Mouse (Mus musculus) CH12.LX (cell line): ENCODE results near the gene Pde11a. TPM values are rescaled to one million over a fixed set of nuclear protein-coding genes. Genes with fewer than 3 reads are reported as not detected.
A peak's percentile ranks its signal among the peaks of the same experiment; 100 is the strongest.

Experiments
- DNase-seq: peaks from one replicate; pipeline ENCODE4 v3.0.0-alpha.2; 2013; ENCODE audit errors: extremely low read depth
- H3K27ac ChIP-seq: 2 replicates; pipeline ENCODE4 v1.5.1; 2012; ENCODE audit warnings: low read depth, mild to moderate bottlenecking, control low read depth, moderate library complexity; ENCODE audit not compliant: insufficient read depth
- H3K27me3 ChIP-seq: replicated peaks from 2 replicates; pipeline ENCODE3; 2012; ENCODE audit warnings: inconsistent platforms
- H3K36me3 ChIP-seq, 2 experiments: replicated peaks in 1 of 2; 2 replicates each; pipeline versions ENCODE3 to v1.6.1; 2012; ENCODE audit warnings: inconsistent platforms in 1 of 2, low read length in 1 of 2, mild to moderate bottlenecking in 1 of 2, mixed read lengths in 1 of 2, moderate library complexity in 1 of 2; ENCODE audit not compliant: control insufficient read depth in 1 of 2, insufficient read depth in 1 of 2
- H3K4me1 ChIP-seq, 2 experiments: 2 replicates each; pipeline ENCODE4 v1.6.1; 2012; ENCODE audit warnings: inconsistent platforms in 1 of 2, moderate library complexity in 1 of 2; ENCODE audit not compliant: insufficient read depth in 2 of 2, control insufficient read depth in 1 of 2
- H3K4me2 ChIP-seq: 2 replicates; pipeline ENCODE4 v1.6.1; 2012; ENCODE audit warnings: low read depth, mild to moderate bottlenecking, control low read depth; ENCODE audit not compliant: poor library complexity, insufficient read depth, severe bottlenecking
- H3K4me3 ChIP-seq, 3 experiments: fragments of 150-350 bp in 1 of 3; sonication (generic) in 1 of 3; replicated peaks in 1 of 3; 2 replicates each; pipeline versions ENCODE3 to v1.5.1; 2011 to 2012; ENCODE audit warnings: low read depth in 2 of 3, low read length in 2 of 3, mild to moderate bottlenecking in 2 of 3, moderate library complexity in 2 of 3, control low read depth in 1 of 3, improper control_type of control experiment in 1 of 3, inconsistent platforms in 1 of 3, mixed read lengths in 1 of 3; ENCODE audit not compliant: poor library complexity in 1 of 3
- H3K79me2 ChIP-seq: replicated peaks from 2 replicates; pipeline ENCODE4 v1.6.1; 2012; ENCODE audit warnings: mild to moderate bottlenecking, moderate library complexity; ENCODE audit not compliant: control insufficient read depth, poor library complexity, insufficient read depth, severe bottlenecking; ENCODE audit errors: extremely low read depth
- H3K9ac ChIP-seq: 2 replicates; pipeline ENCODE4 v1.6.1; 2012; ENCODE audit warnings: low read depth, mild to moderate bottlenecking, control low read depth, moderate library complexity; ENCODE audit not compliant: insufficient read depth
- H3K9me3 ChIP-seq: replicated peaks from 2 replicates; pipeline ENCODE3; 2012; ENCODE audit warnings: low read length, inconsistent platforms, mixed read lengths
- BHLHE40 ChIP-seq: IDR thresholded peaks from 2 replicates; pipeline ENCODE4 v1.6.1; 2011; ENCODE audit warnings: mild to moderate bottlenecking, low read depth, low read length, improper control_type of control experiment
- CTCF ChIP-seq, 2 experiments: IDR thresholded peaks in 1 of 2; conservative IDR thresholded peaks in 1 of 2; 2 replicates each; pipeline ENCODE4 v1.5.1; 2011 to 2012; ENCODE audit warnings: low read depth in 2 of 2, low read length in 2 of 2, improper control_type of control experiment in 1 of 2, inconsistent platforms in 1 of 2, mild to moderate bottlenecking in 1 of 2, moderate library complexity in 1 of 2
- E2F4 ChIP-seq: IDR thresholded peaks from 2 replicates; pipeline ENCODE4 v1.6.1; 2011; ENCODE audit warnings: low read depth, low read length, improper control_type of control experiment; ENCODE audit not compliant: insufficient replicate concordance
- EP300 ChIP-seq: IDR thresholded peaks from 2 replicates; pipeline ENCODE4 v1.6.1; 2011; ENCODE audit warnings: low read length, improper control_type of control experiment
- GABPA ChIP-seq: IDR thresholded peaks from 2 replicates; pipeline ENCODE4 v1.6.1; 2012; ENCODE audit warnings: low read depth, low read length, improper control_type of control experiment, inconsistent platforms; ENCODE audit not compliant: insufficient replicate concordance
- JUN ChIP-seq: IDR thresholded peaks from 2 replicates; pipeline ENCODE4 v1.6.1; 2011; ENCODE audit warnings: low read depth, mild to moderate bottlenecking, low read length, improper control_type of control experiment, moderate library complexity; ENCODE audit not compliant: insufficient read depth
- KAT2A ChIP-seq: IDR thresholded peaks from 2 replicates; pipeline ENCODE4 v1.6.1; 2012; ENCODE audit warnings: low read length, improper control_type of control experiment, inconsistent platforms; ENCODE audit not compliant: insufficient replicate concordance
- MXI1 ChIP-seq: IDR thresholded peaks from 2 replicates; pipeline ENCODE4 v1.6.1; 2011; ENCODE audit warnings: mild to moderate bottlenecking, low read depth, low read length, improper control_type of control experiment
- NELFE ChIP-seq: IDR thresholded peaks from 2 replicates; pipeline ENCODE4 v1.6.1; 2011; ENCODE audit warnings: low read depth, low read length, improper control_type of control experiment
- NRF1 ChIP-seq: IDR thresholded peaks from 2 replicates; pipeline ENCODE4 v1.6.1; 2014; ENCODE audit warnings: low read depth, mild to moderate bottlenecking, inconsistent platforms, low read length, improper control_type of control experiment, moderate library complexity
- PAX5 ChIP-seq: IDR thresholded peaks from 2 replicates; pipeline ENCODE4 v1.6.1; 2012; ENCODE audit warnings: low read length, inconsistent platforms, mixed read lengths
- RAD21 ChIP-seq: IDR thresholded peaks from 2 replicates; pipeline ENCODE4 v1.6.1; 2011; ENCODE audit warnings: low read depth, mild to moderate bottlenecking, low read length, improper control_type of control experiment, moderate library complexity
- RCOR1 ChIP-seq: conservative IDR thresholded peaks from 2 replicates; pipeline ENCODE4 v1.6.1; 2012; ENCODE audit warnings: low read depth, mild to moderate bottlenecking, inconsistent platforms, low read length, improper control_type of control experiment
- SIN3A ChIP-seq: IDR thresholded peaks from 2 replicates; pipeline ENCODE4 v1.6.1; 2012; ENCODE audit warnings: low read length, improper control_type of control experiment, inconsistent platforms
- SMC3 ChIP-seq: IDR thresholded peaks from 2 replicates; pipeline ENCODE4 v1.6.1; 2011; ENCODE audit warnings: low read depth, low read length, improper control_type of control experiment
- USF2 ChIP-seq: conservative IDR thresholded peaks from 2 replicates; pipeline ENCODE4 v1.6.1; 2011; ENCODE audit warnings: low read depth, low read length, improper control_type of control experiment
- ZKSCAN1 ChIP-seq: IDR thresholded peaks from 2 replicates; pipeline ENCODE4 v1.6.1; 2012; ENCODE audit warnings: low read depth, inconsistent platforms, low read length, improper control_type of control experiment, borderline replicate concordance
- ZMIZ1 ChIP-seq: IDR thresholded peaks from 2 replicates; pipeline ENCODE4 v1.6.1; 2012; ENCODE audit warnings: low read depth, mild to moderate bottlenecking, inconsistent platforms, low read length, improper control_type of control experiment
- ZNF384 ChIP-seq: IDR thresholded peaks from 2 replicates; pipeline ENCODE4 v1.6.1; 2012; ENCODE audit warnings: low read depth, low read length, improper control_type of control experiment, inconsistent platforms
- dilution Hi-C: fragments of 300-500 bp; cut with MboI; formaldehyde crosslinking; loops from 2 replicates; pipeline ENCODE4 v1.14.3; 2020; ENCODE audit warnings: low sequenced_read_pairs; ENCODE audit not compliant: extremely low pct_unique_long_range_greater_than_20kb, extremely low pct_ligation_motif_present
- in situ Hi-C: fragments of 300-500 bp; cut with MboI; formaldehyde crosslinking; loops from 3 replicates; pipeline ENCODE4 v1.14.3; 2019; ENCODE audit warnings: low sequenced_read_pairs, low pct_ligation_motif_present, low pct_unique_long_range_greater_than_20kb, mixed read lengths
- polyA plus RNA-seq: library from polyadenylated mRNA; unstranded; fragments of >175 nt; gene quantifications from 2 replicates; pipeline ENCODE4 v1.2.1, GENCODE M21; 2012; ENCODE audit warnings: low read depth; ENCODE audit not compliant: insufficient read length
- total RNA-seq, 2 experiments: library from RNA; depleted of rRNA; stranded (reverse); fragments of 300-350 nt in 1 of 2; fragments of >200 nt in 1 of 2; gene quantifications; 2 replicates each; pipeline ENCODE4 v1.2.3; 2012 to 2014

Gene Pde11a
- total and polyA plus RNA-seq, 3 experiments: 0.14 to 0.38 (median 0.21) TPM

GRCm38 (mm10) chr2:76334596-76334995 is 4.0 kb downstream of the Pde11a start:
- no peak overlapping the region for H3K4me3 ChIP-seq
- H3K9me3 ChIP-seq: no peaks in the 10 kb centered on the region
- no peaks in the 10 kb centered on the region for H3K79me2 ChIP-seq
- H3K4me1 ChIP-seq: no peaks in the 10 kb centered on the region
- H3K27me3 ChIP-seq: no peaks in the 10 kb centered on the region
- H3K4me2 ChIP-seq: no peak overlapping the region
- TF ChIP-seq CTCF (conservative IDR thresholded peaks at IDR 0.05 in 1 of 2, IDR thresholded peaks at IDR 0.05 in 1 of 2; ENCODE audit: low read depth in 2 of 2, low read length in 2 of 2) (peak; percentile 15 to 39; a peak in 2 of 4 replicates), RAD21 (peak; percentile 12), BHLHE40 (no peak), PAX5 (no peak)
- H3K9ac ChIP-seq: no peak overlapping the region
- H3K36me3 ChIP-seq: no peaks in the 10 kb centered on the region
- in situ Hi-C loops: no loop called here
- peak; percentile 22 for DNase-seq
- dilution Hi-C loops: no loop called here
- H3K27ac ChIP-seq: no peak overlapping the region

DNA sequence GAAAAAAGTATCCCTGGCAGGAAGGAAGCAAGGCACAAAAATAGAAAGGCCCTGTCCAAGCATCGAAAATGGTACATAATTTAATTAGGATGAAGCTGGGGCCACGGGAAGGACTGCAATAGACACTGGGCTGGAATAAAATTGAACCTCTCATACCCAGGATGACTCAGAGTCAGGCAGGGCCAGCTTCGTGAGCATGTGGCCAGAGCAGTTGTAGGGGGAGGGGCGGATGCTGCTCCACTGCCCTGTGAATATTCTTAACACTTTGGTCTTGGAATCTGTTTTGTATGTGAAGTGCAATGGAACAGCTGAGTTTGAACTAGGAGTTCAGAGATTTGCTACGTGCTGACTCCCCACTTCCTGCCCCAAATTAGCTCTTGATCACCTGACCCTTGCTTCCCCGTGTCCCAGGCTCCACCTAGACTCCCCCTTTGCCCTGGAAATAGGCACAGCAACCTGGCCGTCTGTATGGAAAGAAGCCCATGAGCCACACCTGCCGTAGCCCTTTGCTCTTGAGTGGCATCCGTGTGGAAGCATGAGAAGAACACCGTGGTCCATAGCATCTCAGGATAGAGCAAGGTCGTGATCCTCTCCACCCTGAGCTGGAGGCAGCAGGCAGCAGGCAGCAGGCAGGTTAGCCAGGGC is 6.3 kb downstream of the Pde11a start:
- in situ Hi-C loops: no loop called here
- no peaks in the 10 kb centered on the region for H3K36me3 ChIP-seq
- TF ChIP-seq GABPA (no peak), ZNF384 (no peak), EP300 (no peak), MXI1 (no peak), ZMIZ1 (no peak), USF2 (no peak), KAT2A (no peak), NELFE (no peak), BHLHE40 (no peak), ZKSCAN1 (no peak), SIN3A (no peak), NRF1 (no peak), RAD21 (no peak), CTCF (conservative IDR thresholded peaks at IDR 0.05 in 1 of 2, IDR thresholded peaks at IDR 0.05 in 1 of 2; ENCODE audit: low read depth in 2 of 2, low read length in 2 of 2) (no peak), SMC3 (no peak), RCOR1 (no peak), E2F4 (no peak), JUN (no peak)

More for the DNA sequence above, 6.3 kb downstream of the Pde11a start:
- H3K9me3 ChIP-seq: no peaks in the 10 kb centered on the region
- no peak overlapping the region for H3K27ac ChIP-seq
- no peak for DNase-seq
- no peaks in the 10 kb centered on the region for H3K79me2 ChIP-seq
- no peak overlapping the region for H3K4me2 ChIP-seq
- H3K4me1 ChIP-seq: no peaks in the 10 kb centered on the region
- H3K27me3 ChIP-seq: no peaks in the 10 kb centered on the region
- H3K9ac ChIP-seq: no peak overlapping the region
- dilution Hi-C loops: no loop called here
- no peak overlapping the region for H3K4me3 ChIP-seq
